Mouse (Mus musculus) hindbrain, embryonic 11.5 days (tissue): ENCODE data around the gene Zbtb16. TPM values are rescaled to one million over a fixed set of nuclear protein-coding genes. Genes with fewer than 3 reads are reported as not detected.

Source experiments
- ATAC-seq: fragments of 200-750 bp; cut with Nextera tagmentation; 2 replicates; pipeline ENCODE4 v1.8.0; 2017; ENCODE audit warnings: mild to moderate bottlenecking, moderate TSS enrichment, moderate library complexity; ENCODE audit not compliant: low FRiP score
- DNase-seq: peaks from one replicate; pipeline ENCODE4 v3.0.0-alpha.2; 2015; ENCODE audit warnings: low spot score
- H3K27ac ChIP-seq: fragments of 300-500 bp; sonication (generic); 2 replicates; pipeline ENCODE4 v1.5.1; 2014; ENCODE audit warnings: mild to moderate bottlenecking, low read depth, low read length
- H3K27me3 ChIP-seq: fragments of 300-500 bp; sonication (generic); 2 replicates; pipeline ENCODE4 v1.6.1; 2014; ENCODE audit warnings: mild to moderate bottlenecking, low read length, moderate library complexity, mixed read lengths; ENCODE audit not compliant: control insufficient read depth, insufficient read depth
- H3K36me3 ChIP-seq: fragments of 300-500 bp; sonication (generic); 2 replicates; pipeline ENCODE4 v1.6.1; 2014; ENCODE audit warnings: mild to moderate bottlenecking, low read length, moderate library complexity, mixed read lengths; ENCODE audit not compliant: control insufficient read depth, insufficient read depth
- H3K4me1 ChIP-seq: fragments of 300-500 bp; sonication (generic); replicated peaks from 2 replicates; pipeline ENCODE4 v1.6.1; 2014; ENCODE audit warnings: low read length, mixed read lengths; ENCODE audit not compliant: control insufficient read depth, insufficient read depth
- H3K4me2 ChIP-seq: fragments of 300-500 bp; sonication (generic); replicated peaks from 2 replicates; pipeline ENCODE4 v1.6.1; 2014; ENCODE audit warnings: mild to moderate bottlenecking, low read depth, low read length
- H3K4me3 ChIP-seq: fragments of 300-500 bp; sonication (generic); 2 replicates; pipeline ENCODE4 v1.5.1; 2014; ENCODE audit warnings: low read depth, low read length
- H3K9ac ChIP-seq: fragments of 300-500 bp; sonication (generic); 2 replicates; pipeline ENCODE4 v1.6.1; 2014; ENCODE audit warnings: low read depth, low read length
- H3K9me3 ChIP-seq: fragments of 300-500 bp; sonication (generic); 2 replicates; pipeline ENCODE4 v1.6.1; 2016; ENCODE audit warnings: low read length; ENCODE audit not compliant: control insufficient read depth
- WGBS: fragments of 180-500 bp; shearing (Covaris S2); extraction: QIAGEN DNeasy Blood & Tissue Kit; methylation state at CpG from one replicate; pipeline ENCODE4 v1.1.7; 2014; 5-methylcytosine and 5-hydroxymethylcytosine counted together
- polyA plus RNA-seq: library from polyadenylated mRNA; unstranded; fragments of >200 nt; fragmentation: Nextera tagmentation; extraction: Ambion mirVana; gene quantifications from 2 replicates; pipeline ENCODE4 v1.2.1, GENCODE M21; 2014

Zbtb16 gene
- polyA plus RNA-seq, 1 experiment from 2014 or later: 10.6 TPM

DNA sequence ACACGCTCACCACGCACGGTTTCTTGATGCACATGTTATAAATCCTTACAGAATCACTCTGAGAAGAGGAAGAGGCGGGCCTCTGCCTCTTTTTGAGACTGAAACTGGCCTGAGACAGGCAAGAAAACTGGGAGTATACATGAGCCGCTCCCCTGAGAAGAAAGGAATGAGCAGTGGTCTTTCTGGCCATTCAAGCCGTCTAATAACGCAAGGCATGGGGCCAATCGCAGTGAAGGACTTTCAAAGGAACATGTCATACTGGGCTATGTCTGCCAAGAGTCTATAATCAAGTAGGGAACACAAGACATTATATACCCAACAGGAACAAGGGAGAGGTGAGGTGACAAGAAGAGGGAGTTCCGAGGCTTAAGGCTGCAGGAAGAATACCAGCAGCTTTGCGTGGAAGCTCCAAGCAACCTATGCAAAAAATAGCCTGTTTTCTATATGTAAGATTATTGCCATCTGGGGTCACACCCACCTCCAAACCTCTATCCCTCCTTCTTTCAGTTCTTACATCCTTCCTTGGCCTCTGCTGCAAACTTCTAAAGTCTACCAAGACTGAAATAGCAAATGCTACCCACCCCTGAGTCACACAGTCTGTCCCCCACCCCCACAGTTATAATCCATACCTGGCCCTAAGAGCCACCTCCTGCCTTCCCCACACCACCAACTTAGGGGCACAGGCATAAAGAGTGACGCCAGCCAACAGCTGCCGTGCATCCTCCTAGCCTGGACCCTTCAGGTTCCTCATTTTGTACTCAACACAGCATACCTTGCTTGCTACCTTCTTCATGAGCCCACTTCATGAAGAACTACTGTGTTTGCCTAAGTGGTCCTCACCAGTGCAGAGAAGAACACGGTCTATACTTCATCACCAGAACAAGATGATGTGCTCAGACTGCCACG is 74.0 kb downstream of the Zbtb16 start:
- no peaks in the 10 kb centered on the region for H3K4me1 ChIP-seq
- H3K9me3 ChIP-seq: no peaks in the 10 kb centered on the region
- no peaks in the 10 kb centered on the region for H3K27me3 ChIP-seq
- 89% methylated on average over 14 of the region's 14 CpGs for WGBS
- H3K27ac ChIP-seq: no peak overlapping the region
- no peak overlapping the region for H3K4me2 ChIP-seq
- no peak overlapping the region for H3K9ac ChIP-seq
- H3K4me3 ChIP-seq: no peak overlapping the region
- H3K36me3 ChIP-seq: no peaks in the 10 kb centered on the region
- ATAC-seq (no peak), DNase-seq (no peak)

GRCm38 (mm10) chr9:48761175-48761556 is 74.9 kb downstream of the Zbtb16 start:
- no peak for ATAC-seq

GRCm38 (mm10) chr9:48760449-48761174 is 75.4 kb downstream of the Zbtb16 start:
- Histone ChIP-seq H3K4me2 (no peak overlapping the region), H3K27ac (peak overlapping the region; percentile 9; the same call in 1 of the 2 replicates), H3K27me3 (no peaks in the 10 kb centered on the region), H3K9ac (no peak overlapping the region), H3K4me1 (0 out of 2 replicates have a peak, but pooled peaks cover 2% of the 10 kb centered on the region), H3K4me3 (no peak overlapping the region), H3K9me3 (no peaks in the 10 kb centered on the region), H3K36me3 (no peaks in the 10 kb centered on the region)
- ATAC-seq (no peak), DNase-seq (no peak)
- WGBS: 71% methylated on average over 13 of the region's 13 CpGs

More at GRCm38 (mm10) chr9:48761175-48761556, 74.9 kb downstream of the Zbtb16 start:
- no peak overlapping the region for H3K4me2 ChIP-seq
- no peaks in the 10 kb centered on the region for H3K9me3 ChIP-seq
- no peaks in the 10 kb centered on the region for H3K4me1 ChIP-seq
- DNase-seq: no peak
- no peaks in the 10 kb centered on the region for H3K36me3 ChIP-seq
- no peak overlapping the region for H3K4me3 ChIP-seq
- H3K27ac ChIP-seq: no peak overlapping the region
- H3K9ac ChIP-seq: no peak overlapping the region
- no peaks in the 10 kb centered on the region for H3K27me3 ChIP-seq
- WGBS: 76% methylated on average over 8 of the region's 8 CpGs

- no peaks in the 10 kb centered on the region for H3K36me3 ChIP-seq
- no peak overlapping the region for H3K4me2 ChIP-seq
- no peaks in the 10 kb centered on the region for H3K9me3 ChIP-seq
- DNase-seq: no peak
- H3K4me1 ChIP-seq: 0 out of 2 replicates have a peak, but pooled peaks cover 2% of the 10 kb centered on the region
- H3K27me3 ChIP-seq: no peaks in the 10 kb centered on the region
- H3K27ac ChIP-seq: no peak overlapping the region
- H3K9ac ChIP-seq: no peak overlapping the region
- 95% methylated on average over 4 of the region's 4 CpGs for WGBS
- H3K4me3 ChIP-seq: no peak overlapping the region
- ATAC-seq: no peak
These were observed 76.9 kb downstream of the Zbtb16 start for GRCm38 (mm10) chr9:48759098-48759497.

GRCm38 (mm10) chr9:48757650-48758580 is 78.1 kb downstream of the Zbtb16 start:
- 62% methylated on average over 13 of the region's 13 CpGs for whole genome bisulfite sequencing
- DNase-seq (no peak), ATAC-seq (no peak)
- H3K4me3 ChIP-seq: no peak overlapping the region
- H3K36me3 ChIP-seq: no peaks in the 10 kb centered on the region
- H3K27ac ChIP-seq: no peak overlapping the region
- H3K27me3 ChIP-seq: no peaks in the 10 kb centered on the region
- H3K9me3 ChIP-seq: no peaks in the 10 kb centered on the region
- H3K4me1 ChIP-seq: 0 out of 2 replicates have a peak, but pooled peaks cover 2% of the 10 kb centered on the region
- no peak overlapping the region for H3K9ac ChIP-seq
- no peak overlapping the region for H3K4me2 ChIP-seq

- Histone ChIP-seq H3K27me3 (no peaks in the 10 kb centered on the region), H3K4me2 (no peak overlapping the region), H3K4me3 (no peak overlapping the region), H3K9me3 (no peaks in the 10 kb centered on the region), H3K36me3 (no peaks in the 10 kb centered on the region), H3K4me1 (0 out of 2 replicates have a peak, but pooled peaks cover 2% of the 10 kb centered on the region), H3K9ac (no peak overlapping the region), H3K27ac (peak overlapping the region; percentile 39; the same call in 1 of the 2 replicates)
- DNase-seq: peak; percentile 60
- no peak; the same call in 1 of the 2 replicates for ATAC-seq
- WGBS: 26% methylated on average over 10 of the region's 10 CpGs
These were observed 79.7 kb downstream of the Zbtb16 start for GRCm38 (mm10) chr9:48756261-48756812.

GRCm38 (mm10) chr9:48755438-48756070 is 80.5 kb downstream of the Zbtb16 start:
- Histone ChIP-seq H3K9me3 (no peaks in the 10 kb centered on the region), H3K36me3 (no peaks in the 10 kb centered on the region), H3K27ac (peak overlapping the region; percentile 39; the same call in 1 of the 2 replicates), H3K4me2 (no peak overlapping the region), H3K4me3 (no peak overlapping the region), H3K4me1 (0 out of 2 replicates have a peak, but pooled peaks cover 2% of the 10 kb centered on the region), H3K9ac (no peak overlapping the region), H3K27me3 (no peaks in the 10 kb centered on the region)
- 34% methylated on average over 9 of the region's 9 CpGs for WGBS
- ATAC-seq: no peak
- peak; percentile 33 for DNase-seq
